Mouse (Mus musculus) thymus, postnatal 36 days (tissue): Measurements from ENCODE around the gene Sbk3.

Experiments
- DNase-seq, 2 experiments: peaks; one replicate each; pipeline ENCODE4 v3.0.0; 2022; ENCODE audit warnings: mixed read lengths in 2 of 2

Sbk3 gene

GRCm38 (mm10) chr7:4993347-4993998 lies 22.5 kb upstream of the Sbk3 start:
- peak in 1 of 2 experiments; percentile 16 for DNase-seq

GRCm38 (mm10) chr7:4988250-4988649 lies 17.3 kb upstream of the Sbk3 start:
- no peak for DNase-seq

- no peak for DNase-seq
Measured at GRCm38 (mm10) chr7:4976832-4977231, 5.9 kb upstream of the Sbk3 start.

- no peak for DNase-seq
Measured at GRCm38 (mm10) chr7:4975455-4975854, 4.5 kb upstream of the Sbk3 start.

- DNase-seq: no peak
Measured at GRCm38 (mm10) chr7:4972321-4973047, 1.5 kb upstream of the Sbk3 start.

- no peak for DNase-seq
Measured at GRCm38 (mm10) chr7:4971710-4972109, 742 bp upstream of the Sbk3 start.

GRCm38 (mm10) chr7:4964988-4965387 lies 6.0 kb downstream of the Sbk3 start:
- DNase-seq: no peak

- peak; percentile 85 to 89 for DNase-seq
Measured at GRCm38 (mm10) chr7:4964272-4964671, 6.7 kb downstream of the Sbk3 start, which contains the start of gene Sbk2. Gene Sbk2 (minus strand): TSS chr7:4964406.

- no peak for DNase-seq
Measured at GRCm38 (mm10) chr7:4963527-4963926, 7.4 kb downstream of the Sbk3 start.

- no peak for DNase-seq
Measured at GRCm38 (mm10) chr7:4957361-4957760, 13.6 kb downstream of the Sbk3 start.

- DNase-seq: no peak
Measured at GRCm38 (mm10) chr7:4953815-4954445, 17.0 kb downstream of the Sbk3 start.

GRCm38 (mm10) chr7:4950561-4951342 lies 20.2 kb downstream of the Sbk3 start:
- DNase-seq: no peak

- DNase-seq: no peak
Measured at GRCm38 (mm10) chr7:4948386-4948785, 22.6 kb downstream of the Sbk3 start.

GRCm38 (mm10) chr7:4947855-4948254 lies 23.1 kb downstream of the Sbk3 start:
- DNase-seq: no peak

- DNase-seq: peak; percentile 89 to 94
Measured at GRCm38 (mm10) chr7:4943223-4943815, 27.6 kb downstream of the Sbk3 start.

GRCm38 (mm10) chr7:4942673-4943072 lies 28.3 kb downstream of the Sbk3 start:
- no peak for DNase-seq

GRCm38 (mm10) chr7:4940068-4940479 lies 30.9 kb downstream of the Sbk3 start:
- DNase-seq: peak; percentile 78 to 84

GRCm38 (mm10) chr7:4938456-4938855 lies 32.5 kb downstream of the Sbk3 start:
- peak; percentile 74 to 81 for DNase-seq

- DNase-seq: no peak
Measured at GRCm38 (mm10) chr7:4937392-4937791, 33.6 kb downstream of the Sbk3 start.

GRCm38 (mm10) chr7:4936832-4937231 lies 34.1 kb downstream of the Sbk3 start:
- no peak for DNase-seq

- DNase-seq: no peak
Measured at GRCm38 (mm10) chr7:4934160-4934914, 36.6 kb downstream of the Sbk3 start.

GRCm38 (mm10) chr7:4933103-4933502 lies 37.9 kb downstream of the Sbk3 start:
- DNase-seq: no peak
